Mouse (Mus musculus): ENCODE data around the gene Lrrc30. TPM values are rescaled to one million over a fixed set of nuclear protein-coding genes. Genes with fewer than 3 reads are reported as not detected.

Gene Lrrc30
- not detected for total RNA-seq (2021)
- long read RNA-seq, experiment 1: 0 reads
- long read RNA-seq, experiment 2: 0 reads

GRCm38 (mm10) chr17:67632676-67633339 is at the start of gene Lrrc30:
TSS of gene Lrrc30 (minus strand) at chr17:67632723.
- TF ChIP-seq CTCF (IDR thresholded peaks at IDR 0.05): no peak
- Histone ChIP-seq H3K4me3 (no peak within 1 kb of the TSS), H3K27ac (no peak within 1 kb of the TSS)
- intact Hi-C loops (cut with DNase I): no loop called here
- DNase-seq (ENCODE audit: extremely low spot score in 1 of 2, low spot score in 2 of 2): no peak

GRCm38 (mm10) chr17:67681084-67681483 is 48.6 kb upstream of the Lrrc30 start:
- no peak overlapping the region for H3K4me3 ChIP-seq
- no peak overlapping the region for H3K27ac ChIP-seq
- no peak for DNase-seq (ENCODE audit: extremely low spot score in 1 of 2, low spot score in 2 of 2)
- TF ChIP-seq CTCF (IDR thresholded peaks at IDR 0.05): no peak
- intact Hi-C loops (cut with DNase I): no loop called here

DNA sequence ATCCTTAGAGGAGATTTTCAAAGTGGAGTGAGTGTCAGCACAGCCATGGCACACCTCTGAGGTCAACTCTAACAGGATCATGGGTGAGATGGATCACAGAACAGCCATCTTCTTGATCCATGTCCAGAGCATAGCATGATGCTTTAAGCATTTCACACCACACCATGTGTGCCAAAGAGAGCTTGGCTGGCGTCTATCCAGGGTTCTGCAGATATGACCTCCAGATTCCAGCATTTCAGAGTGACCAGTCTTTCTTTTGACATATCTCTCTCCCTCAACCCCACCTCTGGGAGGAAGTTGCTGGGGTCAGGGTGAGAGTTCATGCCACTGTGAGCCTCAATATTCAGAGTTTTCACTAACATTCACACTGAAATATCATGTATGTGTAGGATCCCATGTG is 46.1 kb upstream of the Lrrc30 start:
- no peak overlapping the region for H3K4me3 ChIP-seq
- TF ChIP-seq CTCF (IDR thresholded peaks at IDR 0.05): no peak
- DNase-seq (ENCODE audit: extremely low spot score in 1 of 2, low spot score in 2 of 2): no peak
- intact Hi-C loops (cut with DNase I): no loop called here
- no peak overlapping the region for H3K27ac ChIP-seq

DNA sequence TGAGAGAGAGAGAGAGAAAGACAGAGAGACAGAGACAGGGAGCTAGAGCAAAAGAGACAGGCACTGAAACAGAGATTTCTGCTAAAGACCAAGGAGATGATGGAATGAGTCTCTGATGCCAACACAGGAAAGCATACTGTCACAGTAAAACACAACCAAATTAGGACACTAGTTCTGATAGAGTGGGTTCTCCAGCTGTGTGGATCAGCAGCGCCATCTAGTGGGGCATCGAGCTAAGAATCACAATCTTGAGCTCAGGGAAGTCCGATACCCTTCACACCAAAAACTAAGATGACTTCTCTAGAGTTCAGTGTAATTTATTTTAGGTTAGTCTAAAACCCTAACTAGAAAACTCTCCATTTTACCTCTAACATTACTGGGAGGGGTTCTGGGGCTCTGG is 35.5 kb upstream of the Lrrc30 start:
- no peak overlapping the region for H3K27ac ChIP-seq
- DNase-seq (ENCODE audit: extremely low spot score in 1 of 2, low spot score in 2 of 2): peak; percentile 44 to 64
- TF ChIP-seq CTCF (IDR thresholded peaks at IDR 0.05): peak; percentile 85
- H3K4me3 ChIP-seq: no peak overlapping the region
- intact Hi-C loops (cut with DNase I): loop anchor here (1.0 kb wide), 1 partner anchor 1090 kb away; no protein-coding TSS in a partner anchor

DNA sequence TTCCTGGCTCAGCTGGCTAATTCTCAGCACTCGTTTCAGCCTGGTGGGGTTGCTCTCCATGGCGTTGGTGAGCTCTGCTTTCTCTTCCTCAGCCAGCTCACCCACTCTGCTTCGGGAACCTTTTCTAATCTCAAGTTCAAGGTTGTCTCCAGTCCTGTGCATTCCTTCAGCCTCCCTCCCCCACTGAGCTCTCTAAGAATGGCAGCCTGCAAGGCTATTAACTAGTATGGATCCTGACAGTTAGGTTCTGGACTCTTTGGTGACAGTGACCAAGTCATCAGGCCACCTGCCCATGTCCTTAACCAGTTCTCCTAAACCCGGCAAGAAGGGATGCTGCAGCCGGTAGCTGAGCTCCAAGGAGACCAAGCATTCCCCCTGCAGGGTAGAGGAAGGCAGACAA is 34.5 kb upstream of the Lrrc30 start:
- intact Hi-C loops (cut with DNase I): no loop called here
- no peak for DNase-seq (ENCODE audit: extremely low spot score in 1 of 2, low spot score in 2 of 2)
- Histone ChIP-seq H3K27ac (no peak overlapping the region), H3K4me3 (no peak overlapping the region)
- TF ChIP-seq CTCF (IDR thresholded peaks at IDR 0.05): no peak

DNA sequence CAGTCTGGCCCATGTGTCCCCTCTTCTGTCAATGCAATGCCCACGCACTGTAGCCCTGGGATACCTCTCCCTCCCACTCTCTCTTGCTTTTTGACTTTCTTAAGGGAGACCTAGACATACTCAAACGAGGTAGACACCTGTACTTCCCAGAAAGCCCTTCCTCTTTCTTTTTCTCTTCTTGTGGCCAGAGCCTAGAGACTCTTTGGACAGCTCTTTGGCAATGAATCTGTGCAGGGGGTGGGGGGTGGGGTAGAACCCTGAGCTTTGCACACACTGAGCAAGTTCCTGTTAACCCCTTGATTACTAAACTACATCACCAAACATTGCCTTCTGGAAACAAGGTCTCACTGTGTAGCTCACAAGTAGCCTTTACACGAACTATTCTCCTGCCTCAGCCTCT is 31.8 kb upstream of the Lrrc30 start:
- intact Hi-C loops (cut with DNase I): no loop called here
- Histone ChIP-seq H3K4me3 (no peak overlapping the region), H3K27ac (no peak overlapping the region)
- DNase-seq (ENCODE audit: extremely low spot score in 1 of 2, low spot score in 2 of 2): no peak
- no peak for TF ChIP-seq CTCF (IDR thresholded peaks at IDR 0.05)

GRCm38 (mm10) chr17:67651506-67651905 is 19.0 kb upstream of the Lrrc30 start:
- peak; percentile 93 for TF ChIP-seq CTCF (IDR thresholded peaks at IDR 0.05)
- intact Hi-C loops (cut with DNase I): loop anchor here (1.0 to 5.0 kb wide), 2 partner anchors 126 to 186 kb away; no protein-coding TSS in a partner anchor
- no peak overlapping the region for H3K27ac ChIP-seq

GRCm38 (mm10) chr17:67641627-67642026 is 9.1 kb upstream of the Lrrc30 start:
- H3K4me3 ChIP-seq: no peak overlapping the region
- H3K27ac ChIP-seq: no peak overlapping the region
- intact Hi-C loops (cut with DNase I): no loop called here
- DNase-seq (ENCODE audit: extremely low spot score in 1 of 2, low spot score in 2 of 2): no peak
- TF ChIP-seq CTCF (IDR thresholded peaks at IDR 0.05): no peak

More at GRCm38 (mm10) chr17:67651506-67651905, 19.0 kb upstream of the Lrrc30 start:
- H3K4me3 ChIP-seq: no peak overlapping the region
- peak; percentile 24 to 44 for DNase-seq (ENCODE audit: extremely low spot score in 1 of 2, low spot score in 2 of 2)

DNA sequence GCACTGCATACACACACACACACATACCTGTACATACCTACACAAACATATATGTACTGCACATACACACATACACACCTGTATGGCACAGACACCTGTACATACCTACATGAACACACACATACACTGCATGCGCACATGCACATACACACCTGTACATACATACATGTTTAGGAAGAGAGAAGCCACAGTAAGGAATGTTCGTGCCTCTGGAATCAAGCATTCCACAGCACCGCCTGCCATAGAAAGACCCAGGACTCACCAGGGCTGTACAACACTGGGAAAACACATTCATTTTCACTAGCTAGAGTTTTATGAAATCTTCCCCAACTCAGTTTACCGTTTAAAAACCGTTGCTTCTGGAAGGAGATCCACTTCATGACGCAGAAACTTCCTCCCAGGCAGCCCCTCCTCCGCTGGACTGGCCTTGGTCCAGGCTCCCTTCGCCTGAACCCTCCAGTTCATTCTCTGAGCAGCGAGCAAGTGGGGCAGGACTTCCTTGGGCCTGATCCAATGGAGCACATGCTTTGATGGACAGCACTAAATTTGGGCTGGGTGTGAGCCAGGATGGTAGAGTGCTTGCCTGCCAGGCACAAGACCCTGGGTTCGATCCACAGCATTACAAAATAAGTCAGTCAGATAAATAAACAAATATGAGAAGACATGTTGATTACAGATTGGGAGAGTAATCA is 5.7 kb upstream of the Lrrc30 start:
- no peak overlapping the region for H3K4me3 ChIP-seq
- no peak for DNase-seq (ENCODE audit: extremely low spot score in 1 of 2, low spot score in 2 of 2)
- TF ChIP-seq CTCF (IDR thresholded peaks at IDR 0.05): no peak
- no peak overlapping the region for H3K27ac ChIP-seq
- intact Hi-C loops (cut with DNase I): no loop called here

DNA sequence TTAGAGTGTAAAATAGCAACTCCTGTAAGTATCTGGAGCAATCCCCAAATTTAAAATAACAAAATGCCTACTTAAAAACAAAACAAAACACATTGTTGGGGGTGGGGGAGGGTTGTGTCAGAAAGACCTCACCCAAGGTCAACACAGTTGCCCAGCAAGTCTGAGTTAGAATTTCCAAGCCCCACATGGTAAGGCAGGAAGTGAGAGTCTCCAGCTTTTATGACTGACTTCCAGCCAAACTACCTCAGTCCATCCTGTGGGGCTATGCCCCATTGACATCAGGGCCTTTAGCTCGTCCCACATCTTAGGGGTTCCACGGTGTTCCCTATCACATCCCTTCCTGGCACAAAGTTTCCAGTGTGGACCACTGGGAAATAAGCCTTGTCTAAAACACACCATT is 4.4 kb upstream of the Lrrc30 start:
- no peak overlapping the region for H3K27ac ChIP-seq
- no peak for DNase-seq (ENCODE audit: extremely low spot score in 1 of 2, low spot score in 2 of 2)
- intact Hi-C loops (cut with DNase I): no loop called here
- no peak overlapping the region for H3K4me3 ChIP-seq
- no peak for TF ChIP-seq CTCF (IDR thresholded peaks at IDR 0.05)

GRCm38 (mm10) chr17:67636304-67636703 is 3.8 kb upstream of the Lrrc30 start:
- no peak for DNase-seq (ENCODE audit: extremely low spot score in 1 of 2, low spot score in 2 of 2)
- Histone ChIP-seq H3K4me3 (no peak overlapping the region), H3K27ac (no peak overlapping the region)
- intact Hi-C loops (cut with DNase I): no loop called here
- peak; percentile 2; the same call in 1 of the 2 replicates for TF ChIP-seq CTCF (IDR thresholded peaks at IDR 0.05)

DNA sequence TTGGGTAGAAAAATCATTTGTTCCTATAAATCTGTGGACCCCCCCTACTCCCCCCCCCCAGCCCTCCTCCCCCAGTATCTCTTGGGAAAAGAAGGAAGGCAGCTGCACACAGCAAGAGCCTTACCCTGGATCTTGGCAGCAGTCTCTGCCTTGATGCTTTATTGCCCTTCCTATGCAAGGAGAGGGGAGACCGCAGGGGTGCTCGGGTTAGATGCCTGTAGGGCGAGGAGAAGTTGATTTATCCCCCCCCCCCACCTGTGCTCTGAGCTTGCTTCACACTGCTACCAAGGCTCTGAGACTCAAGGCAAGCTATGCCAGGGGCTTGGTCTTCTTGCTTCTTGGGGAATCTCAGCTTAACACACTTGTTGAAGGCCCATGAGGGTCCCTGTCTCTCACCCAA is 2.8 kb downstream of the Lrrc30 start:
- intact Hi-C loops (cut with DNase I): no loop called here
- no peak for TF ChIP-seq CTCF (IDR thresholded peaks at IDR 0.05)
- DNase-seq (ENCODE audit: extremely low spot score in 1 of 2, low spot score in 2 of 2): no peak
- Histone ChIP-seq H3K4me3 (no peak overlapping the region), H3K27ac (no peak overlapping the region)
